Mouse (Mus musculus) CH12.LX (cell line): ENCODE results near the gene Ncor1. TPM values are rescaled to one million over a fixed set of nuclear protein-coding genes. Genes with fewer than 3 reads are reported as not detected.

Experiments used
- DNase-seq: peaks from one replicate; pipeline ENCODE4 v3.0.0-alpha.2; 2013; ENCODE audit errors: extremely low read depth
- H3K27ac ChIP-seq: 2 replicates; pipeline ENCODE4 v1.5.1; 2012; ENCODE audit warnings: low read depth, mild to moderate bottlenecking, control low read depth, moderate library complexity; ENCODE audit not compliant: insufficient read depth
- H3K27me3 ChIP-seq: replicated peaks from 2 replicates; pipeline ENCODE3; 2012; ENCODE audit warnings: inconsistent platforms
- H3K36me3 ChIP-seq, 2 experiments: replicated peaks in 1 of 2; 2 replicates each; pipeline versions ENCODE3 to v1.6.1; 2012; ENCODE audit warnings: inconsistent platforms in 1 of 2, low read length in 1 of 2, mild to moderate bottlenecking in 1 of 2, mixed read lengths in 1 of 2, moderate library complexity in 1 of 2; ENCODE audit not compliant: control insufficient read depth in 1 of 2, insufficient read depth in 1 of 2
- H3K4me1 ChIP-seq, 2 experiments: 2 replicates each; pipeline ENCODE4 v1.6.1; 2012; ENCODE audit warnings: inconsistent platforms in 1 of 2, moderate library complexity in 1 of 2; ENCODE audit not compliant: insufficient read depth in 2 of 2, control insufficient read depth in 1 of 2
- H3K4me2 ChIP-seq: 2 replicates; pipeline ENCODE4 v1.6.1; 2012; ENCODE audit warnings: low read depth, mild to moderate bottlenecking, control low read depth; ENCODE audit not compliant: poor library complexity, insufficient read depth, severe bottlenecking
- H3K4me3 ChIP-seq, 3 experiments: fragments of 150-350 bp in 1 of 3; sonication (generic) in 1 of 3; replicated peaks in 1 of 3; 2 replicates each; pipeline versions ENCODE3 to v1.5.1; 2011 to 2012; ENCODE audit warnings: low read depth in 2 of 3, low read length in 2 of 3, mild to moderate bottlenecking in 2 of 3, moderate library complexity in 2 of 3, control low read depth in 1 of 3, improper control_type of control experiment in 1 of 3, inconsistent platforms in 1 of 3, mixed read lengths in 1 of 3; ENCODE audit not compliant: poor library complexity in 1 of 3
- H3K79me2 ChIP-seq: replicated peaks from 2 replicates; pipeline ENCODE4 v1.6.1; 2012; ENCODE audit warnings: mild to moderate bottlenecking, moderate library complexity; ENCODE audit not compliant: control insufficient read depth, poor library complexity, insufficient read depth, severe bottlenecking; ENCODE audit errors: extremely low read depth
- H3K9ac ChIP-seq: 2 replicates; pipeline ENCODE4 v1.6.1; 2012; ENCODE audit warnings: low read depth, mild to moderate bottlenecking, control low read depth, moderate library complexity; ENCODE audit not compliant: insufficient read depth
- H3K9me3 ChIP-seq: replicated peaks from 2 replicates; pipeline ENCODE3; 2012; ENCODE audit warnings: low read length, inconsistent platforms, mixed read lengths
- BHLHE40 ChIP-seq: IDR thresholded peaks from 2 replicates; pipeline ENCODE4 v1.6.1; 2011; ENCODE audit warnings: mild to moderate bottlenecking, low read depth, low read length, improper control_type of control experiment
- CHD1 ChIP-seq: IDR thresholded peaks from 2 replicates; pipeline ENCODE4 v1.6.1; 2012; ENCODE audit warnings: low read depth, low read length, improper control_type of control experiment, inconsistent platforms
- CHD2 ChIP-seq: IDR thresholded peaks from 2 replicates; pipeline ENCODE4 v1.6.1; 2011; ENCODE audit warnings: low read length, improper control_type of control experiment
- E2F4 ChIP-seq: IDR thresholded peaks from 2 replicates; pipeline ENCODE4 v1.6.1; 2011; ENCODE audit warnings: low read depth, low read length, improper control_type of control experiment; ENCODE audit not compliant: insufficient replicate concordance
- ETS1 ChIP-seq: conservative IDR thresholded peaks from 2 replicates; pipeline ENCODE4 v1.6.1; 2012; ENCODE audit warnings: low read depth, mild to moderate bottlenecking, inconsistent platforms, low read length, improper control_type of control experiment, moderate library complexity
- HCFC1 ChIP-seq: IDR thresholded peaks from 2 replicates; pipeline ENCODE4 v1.6.1; 2012; ENCODE audit warnings: low read depth, mild to moderate bottlenecking, inconsistent platforms, low read length, improper control_type of control experiment
- JUN ChIP-seq: IDR thresholded peaks from 2 replicates; pipeline ENCODE4 v1.6.1; 2011; ENCODE audit warnings: low read depth, mild to moderate bottlenecking, low read length, improper control_type of control experiment, moderate library complexity; ENCODE audit not compliant: insufficient read depth
- KAT2A ChIP-seq: IDR thresholded peaks from 2 replicates; pipeline ENCODE4 v1.6.1; 2012; ENCODE audit warnings: low read length, improper control_type of control experiment, inconsistent platforms; ENCODE audit not compliant: insufficient replicate concordance
- MAZ ChIP-seq: IDR thresholded peaks from 2 replicates; pipeline ENCODE4 v1.6.1; 2012; ENCODE audit warnings: low read depth, mild to moderate bottlenecking, inconsistent platforms, low read length, improper control_type of control experiment, moderate library complexity
- MEF2A ChIP-seq: IDR thresholded peaks from 2 replicates; pipeline ENCODE4 v1.6.1; 2014; ENCODE audit warnings: low read depth, mild to moderate bottlenecking, inconsistent platforms, low read length, improper control_type of control experiment, borderline replicate concordance
- MXI1 ChIP-seq: IDR thresholded peaks from 2 replicates; pipeline ENCODE4 v1.6.1; 2011; ENCODE audit warnings: mild to moderate bottlenecking, low read depth, low read length, improper control_type of control experiment
- RAD21 ChIP-seq: IDR thresholded peaks from 2 replicates; pipeline ENCODE4 v1.6.1; 2011; ENCODE audit warnings: low read depth, mild to moderate bottlenecking, low read length, improper control_type of control experiment, moderate library complexity
- RCOR1 ChIP-seq: conservative IDR thresholded peaks from 2 replicates; pipeline ENCODE4 v1.6.1; 2012; ENCODE audit warnings: low read depth, mild to moderate bottlenecking, inconsistent platforms, low read length, improper control_type of control experiment
- SIN3A ChIP-seq: IDR thresholded peaks from 2 replicates; pipeline ENCODE4 v1.6.1; 2012; ENCODE audit warnings: low read length, improper control_type of control experiment, inconsistent platforms
- SMC3 ChIP-seq: IDR thresholded peaks from 2 replicates; pipeline ENCODE4 v1.6.1; 2011; ENCODE audit warnings: low read depth, low read length, improper control_type of control experiment
- UBTF ChIP-seq: IDR thresholded peaks from 2 replicates; pipeline ENCODE4 v1.6.1; 2012; ENCODE audit warnings: low read depth, mild to moderate bottlenecking, inconsistent platforms, low read length, improper control_type of control experiment, moderate library complexity
- ZC3H11A ChIP-seq: IDR thresholded peaks from 2 replicates; pipeline ENCODE4 v1.6.1; 2012; ENCODE audit warnings: low read depth, mild to moderate bottlenecking, inconsistent platforms, low read length, improper control_type of control experiment
- ZKSCAN1 ChIP-seq: IDR thresholded peaks from 2 replicates; pipeline ENCODE4 v1.6.1; 2012; ENCODE audit warnings: low read depth, inconsistent platforms, low read length, improper control_type of control experiment, borderline replicate concordance
- ZMIZ1 ChIP-seq: IDR thresholded peaks from 2 replicates; pipeline ENCODE4 v1.6.1; 2012; ENCODE audit warnings: low read depth, mild to moderate bottlenecking, inconsistent platforms, low read length, improper control_type of control experiment
- dilution Hi-C: fragments of 300-500 bp; cut with MboI; formaldehyde crosslinking; loops from 2 replicates; pipeline ENCODE4 v1.14.3; 2020; ENCODE audit warnings: low sequenced_read_pairs; ENCODE audit not compliant: extremely low pct_unique_long_range_greater_than_20kb, extremely low pct_ligation_motif_present
- in situ Hi-C: fragments of 300-500 bp; cut with MboI; formaldehyde crosslinking; loops from 3 replicates; pipeline ENCODE4 v1.14.3; 2019; ENCODE audit warnings: low sequenced_read_pairs, low pct_ligation_motif_present, low pct_unique_long_range_greater_than_20kb, mixed read lengths
- polyA plus RNA-seq: library from polyadenylated mRNA; unstranded; fragments of >175 nt; gene quantifications from 2 replicates; pipeline ENCODE4 v1.2.1, GENCODE M21; 2012; ENCODE audit warnings: low read depth; ENCODE audit not compliant: insufficient read length
- total RNA-seq, 2 experiments: library from RNA; depleted of rRNA; stranded (reverse); fragments of 300-350 nt in 1 of 2; fragments of >200 nt in 1 of 2; gene quantifications; 2 replicates each; pipeline ENCODE4 v1.2.3; 2012 to 2014

Ncor1 gene
- total and polyA plus RNA-seq, 3 experiments: 76.3 to 232 (median 83.8) TPM

- H3K4me1 ChIP-seq: peaks cover 0 to 6% of the 10 kb centered on the region in 2 experiments; a peak in 2 of 4 replicates
- H3K27me3 ChIP-seq: no peaks in the 10 kb centered on the region
- no peaks in the 10 kb centered on the region for H3K79me2 ChIP-seq
- no peak overlapping the region for H3K27ac ChIP-seq
- no peak for TF ChIP-seq JUN
- no peak for TF ChIP-seq KAT2A
- no peak for TF ChIP-seq ZMIZ1
- TF ChIP-seq CHD1: no peak
- H3K9me3 ChIP-seq: no peaks in the 10 kb centered on the region
- no peak overlapping the region for H3K9ac ChIP-seq
- H3K4me2 ChIP-seq: no peak overlapping the region
- dilution Hi-C loops (no loop called here), in situ Hi-C loops (no loop called here)
- no peak overlapping the region for H3K4me3 ChIP-seq
- no peak for DNase-seq
- H3K36me3 ChIP-seq: peaks cover 72% of the 10 kb centered on the region in 2 experiments
Observed at GRCm38 (mm10) chr11:62314984-62315383, 143.4 kb downstream of the Ncor1 start.

GRCm38 (mm10) chr11:62309296-62309695 is 149.0 kb downstream of the Ncor1 start:
- TF ChIP-seq MXI1 (no peak), ZKSCAN1 (no peak), HCFC1 (no peak), RAD21 (no peak), MEF2A (no peak), ETS1 (no peak), ZC3H11A (no peak), BHLHE40 (no peak), SMC3 (no peak), SIN3A (no peak), CHD2 (no peak), UBTF (no peak), RCOR1 (no peak), MAZ (no peak), E2F4 (no peak)
- H3K4me3 ChIP-seq: no peak overlapping the region
- H3K4me2 ChIP-seq: no peak overlapping the region
- in situ Hi-C loops: no loop called here
- H3K9me3 ChIP-seq: no peaks in the 10 kb centered on the region
- no peak for DNase-seq
- H3K79me2 ChIP-seq: no peaks in the 10 kb centered on the region
- no peaks in the 10 kb centered on the region for H3K4me1 ChIP-seq
- H3K9ac ChIP-seq: no peak overlapping the region
- dilution Hi-C loops: no loop called here
- peaks cover 44 to 74% of the 10 kb centered on the region in 2 experiments for H3K36me3 ChIP-seq
- H3K27ac ChIP-seq: no peak overlapping the region
- no peaks in the 10 kb centered on the region for H3K27me3 ChIP-seq
